Mouse (Mus musculus) intestine, embryonic 16.5 days (tissue): ENCODE measurements around the gene Grb2. TPM values are rescaled to one million over a fixed set of nuclear protein-coding genes. Genes with fewer than 3 reads are reported as not detected.

Source experiments
- ATAC-seq: fragments of 200-750 bp; cut with Nextera tagmentation; 2 replicates; pipeline ENCODE4 v1.8.0; 2017; ENCODE audit warnings: moderate TSS enrichment, moderate library complexity
- H3K27ac ChIP-seq: fragments of 300-500 bp; sonication (generic); 2 replicates; pipeline ENCODE4 v1.5.1; 2014; ENCODE audit warnings: mild to moderate bottlenecking, low read length
- H3K27me3 ChIP-seq: fragments of 300-500 bp; sonication (generic); replicated peaks from 2 replicates; pipeline ENCODE4 v1.6.1; 2014; ENCODE audit warnings: low read length, control low read depth, mixed read lengths; ENCODE audit not compliant: control insufficient read depth, insufficient read depth
- H3K36me3 ChIP-seq: fragments of 300-500 bp; sonication (generic); 2 replicates; pipeline ENCODE4 v1.6.1; 2014; ENCODE audit warnings: low read length, control low read depth; ENCODE audit not compliant: control insufficient read depth, insufficient read depth
- H3K4me1 ChIP-seq: fragments of 300-500 bp; sonication (generic); 2 replicates; pipeline ENCODE4 v1.6.1; 2014; ENCODE audit warnings: low read length, control low read depth, mixed read lengths; ENCODE audit not compliant: control insufficient read depth, insufficient read depth
- H3K4me2 ChIP-seq: fragments of 300-500 bp; sonication (generic); 2 replicates; pipeline ENCODE4 v1.6.1; 2014; ENCODE audit warnings: low read depth, low read length, control low read depth
- H3K4me3 ChIP-seq: fragments of 300-500 bp; sonication (generic); 2 replicates; pipeline ENCODE4 v1.5.1; 2014; ENCODE audit warnings: mild to moderate bottlenecking, low read length
- H3K9ac ChIP-seq: fragments of 300-500 bp; sonication (generic); 2 replicates; pipeline ENCODE4 v1.6.1; 2014; ENCODE audit warnings: low read depth, low read length
- H3K9me3 ChIP-seq: fragments of 300-500 bp; sonication (generic); 2 replicates; pipeline ENCODE4 v1.6.1; 2016; ENCODE audit warnings: low read length, control low read depth; ENCODE audit not compliant: control insufficient read depth
- WGBS: fragments of 180-500 bp; shearing (Covaris S2); extraction: QIAGEN DNeasy Blood & Tissue Kit; methylation state at CpG from one replicate; pipeline ENCODE4 v1.1.7; 2014; 5-methylcytosine and 5-hydroxymethylcytosine counted together
- polyA plus RNA-seq: library from polyadenylated mRNA; unstranded; fragments of >200 nt; fragmentation: Nextera tagmentation; extraction: Ambion mirVana; gene quantifications from 2 replicates; pipeline ENCODE4 v1.2.1, GENCODE M21; 2015

Grb2 gene
- polyA plus RNA-seq, 1 experiment from 2014 or later = 67.1 TPM

DNA sequence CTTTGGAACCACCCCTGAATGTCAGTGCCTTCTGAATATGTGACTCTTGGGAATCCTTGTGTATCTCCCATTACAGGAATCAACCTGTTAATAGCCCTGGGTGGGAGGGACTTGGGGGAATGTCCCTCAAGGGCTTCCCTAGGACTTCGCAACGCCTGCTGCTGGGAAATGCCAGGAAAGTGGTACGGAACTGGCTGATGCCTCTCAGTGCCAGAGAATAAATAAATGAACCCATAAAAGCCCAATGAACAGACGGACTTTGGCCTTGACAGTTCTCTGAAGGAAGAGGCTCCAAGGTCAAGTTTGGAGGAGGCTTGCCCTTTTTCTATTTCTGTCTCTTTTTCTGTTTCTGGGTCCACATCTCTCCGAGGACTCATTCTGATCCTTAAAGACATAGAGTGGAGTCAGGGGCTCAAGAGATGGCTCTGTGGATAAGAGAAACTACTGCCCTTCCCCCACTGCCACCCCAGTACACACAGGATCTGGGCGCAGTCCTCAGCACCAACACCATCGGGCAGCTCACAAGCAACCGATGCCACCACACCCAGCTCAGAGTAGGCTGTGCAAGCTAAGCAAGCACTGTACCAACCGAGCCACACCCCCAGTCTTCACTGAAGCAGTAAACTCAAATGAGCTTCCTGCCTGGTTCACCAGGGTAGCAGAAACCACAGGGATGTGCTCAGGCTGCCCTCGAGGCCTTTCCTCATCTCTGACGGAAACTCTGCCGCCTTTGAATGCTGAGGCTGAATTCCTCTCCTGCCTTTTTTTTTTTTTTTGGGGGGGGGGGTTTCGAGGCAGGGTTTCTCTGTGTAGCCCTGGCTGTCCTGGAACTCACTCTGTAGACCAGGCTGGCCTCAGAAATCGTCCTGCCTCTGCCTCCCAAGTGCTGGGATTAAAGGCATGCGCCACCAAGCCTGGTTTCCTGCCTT lies 8.3 kb upstream of the Grb2 start:
- H3K9me3 ChIP-seq = no peaks in the 10 kb centered on the region
- 0 out of 2 replicates have a peak, but pooled peaks have one; percentile 57 for ATAC-seq
- H3K4me1 ChIP-seq = no peaks in the 10 kb centered on the region
- no peak overlapping the region for H3K4me3 ChIP-seq
- no peak overlapping the region for H3K27ac ChIP-seq
- H3K36me3 ChIP-seq = no peaks in the 10 kb centered on the region
- H3K27me3 ChIP-seq = no peaks in the 10 kb centered on the region
- 64% methylated on average over 15 of the region's 15 CpGs for WGBS
- no peak overlapping the region for H3K4me2 ChIP-seq
- H3K9ac ChIP-seq = no peak overlapping the region

DNA sequence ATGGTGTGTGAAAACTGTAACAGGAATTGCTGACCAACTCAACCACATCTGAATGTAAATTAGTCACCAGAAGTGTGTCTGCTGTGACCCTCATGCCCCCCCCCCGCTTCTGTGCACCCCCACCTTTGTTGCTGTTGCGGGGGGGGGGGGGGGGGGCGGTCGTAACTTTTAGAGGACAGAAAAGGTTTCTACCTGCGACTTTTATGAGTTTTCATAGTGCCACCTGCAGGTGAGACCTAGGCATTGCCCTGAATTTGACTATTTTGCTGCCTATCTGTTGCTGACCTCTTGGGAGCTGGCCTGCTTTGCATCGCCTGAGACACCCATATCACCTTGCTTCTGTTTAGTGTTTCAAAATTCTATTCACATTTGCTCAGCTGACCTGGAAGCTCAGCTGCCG lies 6.1 kb upstream of the Grb2 start:
- Histone ChIP-seq H3K27ac (no peak overlapping the region), H3K9me3 (no peaks in the 10 kb centered on the region), H3K4me3 (no peak overlapping the region), H3K4me1 (no peaks in the 10 kb centered on the region), H3K36me3 (no peaks in the 10 kb centered on the region), H3K4me2 (no peak overlapping the region), H3K9ac (no peak overlapping the region), H3K27me3 (no peaks in the 10 kb centered on the region)
- 7% methylated on average over 7 of the region's 7 CpGs for WGBS
- no peak for ATAC-seq

DNA sequence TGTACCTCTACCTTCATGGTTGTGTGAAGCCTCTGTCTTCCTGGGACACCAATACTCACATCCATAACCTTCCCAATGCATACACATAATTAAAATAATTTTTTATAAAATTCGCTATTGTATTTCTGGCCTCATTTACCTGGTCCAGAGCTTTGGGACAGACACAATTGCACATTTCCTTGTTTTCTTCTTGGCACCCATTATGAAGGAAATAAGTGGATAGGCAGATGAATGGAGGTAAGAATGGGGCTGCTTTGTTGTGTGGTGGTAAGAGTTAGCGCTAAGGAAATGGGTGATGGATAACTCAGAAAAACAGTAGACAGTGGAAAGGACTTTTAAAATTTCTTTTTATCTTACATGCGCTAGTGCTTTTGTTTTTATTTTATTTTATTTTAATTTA lies 5.0 kb upstream of the Grb2 start:
- H3K4me3 ChIP-seq = no peak overlapping the region
- no peak for ATAC-seq
- 92% methylated on average over 3 of the region's 3 CpGs for WGBS
- no peak overlapping the region for H3K4me2 ChIP-seq
- no peaks in the 10 kb centered on the region for H3K4me1 ChIP-seq
- H3K27ac ChIP-seq = no peak overlapping the region
- no peaks in the 10 kb centered on the region for H3K9me3 ChIP-seq
- no peak overlapping the region for H3K9ac ChIP-seq
- H3K36me3 ChIP-seq = no peaks in the 10 kb centered on the region
- H3K27me3 ChIP-seq = no peaks in the 10 kb centered on the region

DNA sequence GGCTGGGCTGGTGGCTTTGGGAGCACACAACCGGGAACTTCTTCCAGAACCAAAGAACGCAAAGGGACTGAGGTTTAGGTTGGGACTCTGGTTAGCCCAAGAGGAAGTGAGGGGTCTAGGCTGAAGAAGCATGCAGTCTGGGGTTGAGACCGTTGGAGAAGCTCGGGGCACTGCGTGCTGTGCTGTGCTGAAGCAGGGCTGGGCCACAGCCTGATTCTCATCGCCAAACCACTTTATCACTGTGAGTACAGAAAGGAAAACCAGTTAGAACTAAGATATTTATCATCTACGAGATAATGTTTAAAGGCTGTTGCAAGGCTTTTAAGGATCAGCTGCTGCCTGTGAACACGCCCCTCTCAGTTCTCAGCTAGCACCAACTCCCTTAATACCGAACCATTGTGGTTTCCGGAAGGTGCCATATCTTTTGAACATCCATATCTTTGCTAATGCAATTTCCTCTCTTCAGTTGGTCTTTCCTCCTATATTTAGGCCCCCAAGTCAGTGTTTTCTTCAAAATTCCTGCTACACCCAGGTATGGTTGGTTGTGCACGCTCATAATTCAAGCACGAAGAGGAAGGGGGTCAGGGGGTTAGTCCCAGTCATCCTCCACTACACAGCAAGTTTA lies 4.4 kb upstream of the Grb2 start:
- Histone ChIP-seq H3K4me3 (no peak overlapping the region), H3K27me3 (no peaks in the 10 kb centered on the region), H3K9me3 (no peaks in the 10 kb centered on the region), H3K9ac (no peak overlapping the region), H3K4me1 (no peaks in the 10 kb centered on the region), H3K27ac (no peak overlapping the region), H3K4me2 (no peak overlapping the region), H3K36me3 (no peaks in the 10 kb centered on the region)
- 76% methylated on average over 12 of the region's 12 CpGs for WGBS
- no peak for ATAC-seq

DNA sequence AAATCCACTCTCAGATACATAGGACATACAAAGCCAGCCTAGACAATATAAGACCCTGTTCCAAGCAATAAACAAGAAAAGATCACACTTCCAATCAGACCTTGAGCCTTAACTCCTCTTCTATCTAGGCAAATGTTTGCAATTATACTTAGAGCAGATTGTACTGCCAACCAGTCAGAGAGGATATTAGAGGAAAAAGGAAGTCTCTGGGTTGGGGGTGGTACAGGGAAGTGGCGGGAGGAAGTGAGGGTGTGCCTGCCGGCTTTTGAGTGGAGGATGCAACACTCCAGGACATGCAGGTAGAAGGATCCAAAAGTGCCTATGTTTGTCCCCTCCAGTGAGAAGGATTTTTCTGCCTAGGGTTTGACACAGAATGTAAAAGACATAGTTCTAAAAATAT lies 3.9 kb upstream of the Grb2 start:
- Histone ChIP-seq H3K27me3 (no peaks in the 10 kb centered on the region), H3K36me3 (no peaks in the 10 kb centered on the region), H3K4me2 (no peak overlapping the region), H3K4me1 (no peaks in the 10 kb centered on the region), H3K9ac (no peak overlapping the region), H3K4me3 (no peak overlapping the region), H3K27ac (no peak overlapping the region), H3K9me3 (no peaks in the 10 kb centered on the region)
- no peak for ATAC-seq
- WGBS = 42% methylated on average over 2 of the region's 2 CpGs

DNA sequence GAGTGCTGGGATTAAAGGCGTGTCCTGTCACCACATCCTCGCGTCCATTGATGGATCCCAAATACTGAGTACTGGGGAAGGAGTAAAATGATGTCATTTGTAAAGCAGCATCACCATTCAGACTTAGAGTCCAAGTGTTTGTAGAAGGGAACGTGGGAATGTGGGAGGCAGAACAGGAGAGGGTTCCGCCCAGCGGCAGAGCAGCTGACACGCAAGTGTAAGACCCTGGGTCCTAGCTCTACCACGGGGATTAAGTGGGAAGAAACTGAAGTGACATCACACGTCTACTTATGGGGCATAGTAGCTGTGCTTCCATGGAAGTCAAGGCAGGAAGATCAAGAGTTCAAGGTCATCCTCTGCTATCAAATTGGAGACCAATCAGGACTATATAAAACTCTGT lies 2.7 kb upstream of the Grb2 start:
- ATAC-seq = no peak
- H3K9ac ChIP-seq = no peak overlapping the region
- no peak overlapping the region for H3K4me3 ChIP-seq
- H3K4me2 ChIP-seq = no peak overlapping the region
- WGBS = 77% methylated on average over 9 of the region's 9 CpGs
- no peak overlapping the region for H3K27ac ChIP-seq
- no peaks in the 10 kb centered on the region for H3K27me3 ChIP-seq
- peaks cover 7% of the 10 kb centered on the region; the same call in 1 of the 2 replicates for H3K4me1 ChIP-seq
- no peaks in the 10 kb centered on the region for H3K36me3 ChIP-seq
- no peaks in the 10 kb centered on the region for H3K9me3 ChIP-seq

DNA sequence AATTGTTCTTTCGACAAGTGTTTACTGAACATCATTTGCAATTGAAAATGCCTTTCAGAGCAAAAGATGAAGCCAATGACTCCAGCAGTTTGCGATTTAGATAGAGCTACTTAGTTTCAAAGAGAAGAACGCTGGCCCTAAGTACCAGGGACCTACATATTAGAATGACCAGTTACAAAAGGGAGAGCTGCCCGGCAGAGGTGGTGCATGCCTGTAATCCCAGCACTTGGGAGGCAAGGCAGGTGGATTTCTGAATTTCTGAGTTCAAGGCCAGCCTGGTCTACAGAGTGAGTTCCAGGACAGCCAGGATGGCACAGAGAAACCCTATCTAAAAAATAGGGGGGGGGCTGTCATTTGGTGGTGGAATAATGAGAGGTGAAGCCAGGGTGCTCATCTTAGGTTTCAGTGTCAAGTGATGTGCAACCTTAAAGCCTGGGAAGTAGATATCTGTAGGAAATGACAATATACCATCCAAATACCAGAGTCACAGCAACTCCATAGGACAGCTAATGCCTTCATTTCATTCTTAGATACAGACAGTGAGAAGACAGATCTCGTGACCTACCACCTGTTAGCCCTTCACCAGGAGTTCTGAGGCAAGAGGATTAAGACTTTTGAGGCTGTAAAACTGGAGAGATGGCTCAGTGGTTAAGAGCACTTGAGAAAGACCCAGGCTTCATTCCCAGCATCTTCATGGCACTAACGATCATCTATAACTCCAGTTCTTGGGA lies 1.6 kb upstream of the Grb2 start:
- H3K36me3 ChIP-seq = no peaks in the 10 kb centered on the region
- H3K27ac ChIP-seq = no peak overlapping the region
- H3K27me3 ChIP-seq = no peaks in the 10 kb centered on the region
- H3K9ac ChIP-seq = no peak overlapping the region
- WGBS = 48% methylated on average over 6 of the region's 6 CpGs
- H3K4me2 ChIP-seq = 0 out of 2 replicates have a peak overlapping the region, but pooled peaks have one; percentile 70
- H3K9me3 ChIP-seq = no peaks in the 10 kb centered on the region
- H3K4me1 ChIP-seq = peaks cover 14% of the 10 kb centered on the region
- ATAC-seq = no peak
- no peak overlapping the region for H3K4me3 ChIP-seq

DNA sequence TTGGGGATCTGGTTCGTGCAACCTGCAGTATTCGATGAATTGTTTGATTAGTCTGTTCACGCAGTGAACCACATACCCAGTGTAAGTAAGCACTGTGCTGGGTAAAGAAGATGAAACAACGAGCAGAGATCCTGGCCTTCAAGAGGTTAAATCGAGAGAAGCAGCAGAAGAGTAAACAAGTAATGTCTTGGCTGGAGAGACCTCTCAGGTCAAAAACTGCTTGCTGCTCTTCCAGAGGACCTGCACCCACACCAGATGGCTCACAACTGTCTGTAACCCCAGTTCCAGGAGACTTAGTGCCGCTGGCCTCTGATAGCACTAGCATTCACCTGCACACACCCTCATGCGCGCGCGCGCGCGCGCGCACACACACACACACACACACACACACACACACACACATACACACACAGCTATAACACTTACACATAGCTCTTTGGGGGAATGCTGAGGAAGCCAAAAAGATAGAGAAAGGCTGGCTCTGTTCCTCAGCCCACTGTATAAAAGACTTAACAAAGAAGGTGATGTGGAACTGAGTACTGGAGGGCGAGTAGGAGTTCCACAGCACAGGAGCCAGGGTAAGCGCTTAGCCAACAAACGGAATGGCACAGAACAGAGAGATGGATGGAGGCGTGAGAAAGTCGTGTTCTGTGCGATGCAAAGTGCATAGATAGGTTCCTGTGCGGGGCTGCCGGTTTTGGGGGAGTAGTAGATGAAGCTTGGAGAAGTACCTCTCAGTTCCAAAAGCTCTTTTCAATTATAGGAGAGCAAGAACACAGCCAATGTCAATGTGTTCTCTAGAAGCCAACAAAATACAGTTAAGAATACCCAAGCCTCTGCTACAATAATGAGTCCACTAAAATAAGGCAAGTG lies 795 bp upstream of the Grb2 start:
- Histone ChIP-seq H3K4me3 (peak overlapping the region; percentile 99), H3K27ac (peak overlapping the region; percentile 86), H3K27me3 (no peaks in the 10 kb centered on the region), H3K36me3 (no peaks in the 10 kb centered on the region), H3K4me1 (peaks cover 16% of the 10 kb centered on the region), H3K4me2 (peak overlapping the region; percentile 70), H3K9me3 (no peaks in the 10 kb centered on the region), H3K9ac (peak overlapping the region; percentile 67)
- 2% methylated on average over 22 of the region's 23 CpGs for WGBS
- ATAC-seq = peak; percentile 68
